Mouse (Mus musculus) liver, embryonic 14.5 days (tissue): ENCODE results near the gene Kcnk5.

ENCODE experiments used
- CTCF ChIP-seq: IDR thresholded peaks from 2 replicates; pipeline ENCODE4 v1.5.1; 2016; ENCODE audit warnings: antibody characterized with exemption, low read depth, control low read depth
- EP300 ChIP-seq: IDR thresholded peaks from 2 replicates; pipeline ENCODE4 v1.6.1; 2016; ENCODE audit warnings: antibody characterized with exemption, low read depth

DNA sequence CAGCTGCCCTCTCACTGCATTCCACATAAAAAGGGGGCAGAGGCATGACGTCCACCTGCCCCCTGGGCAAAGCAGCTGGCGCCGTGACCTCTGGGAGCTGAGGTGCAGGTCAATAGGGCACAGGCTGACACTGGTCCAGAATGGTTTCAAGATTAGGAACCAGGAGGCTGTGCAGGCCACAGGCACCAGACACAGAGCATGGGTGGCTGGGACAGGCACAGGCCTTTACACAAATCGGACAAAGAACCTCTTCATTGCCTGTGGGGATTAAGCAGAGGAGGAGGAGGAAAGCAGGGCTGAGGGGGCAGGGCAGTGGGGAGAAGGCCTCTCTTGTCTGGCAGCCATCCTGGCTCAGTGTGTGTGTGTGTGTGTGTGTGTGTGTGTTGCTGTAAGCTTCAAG, 37.5 kb downstream of the Kcnk5 start:
- TF ChIP-seq CTCF (no peak), EP300 (no peak)
